Comparison of ENCODE assay signal across 8 mouse cellular contexts in genomic region chr19:5151331-5151730, GRCm38 (mm10). TPM values are rescaled to one million over a fixed set of nuclear protein-coding genes. Genes with fewer than 3 reads are reported as not detected.
A peak's percentile ranks its signal among the peaks of the same experiment; 100 is the strongest.
DNase-seq lines count a peak whose midpoint lies in the region; ATAC-seq and TF ChIP-seq lines count a peak whose summit lies in the region.

No protein-coding gene starts in this region.

- H3K4me1 ChIP-seq in hindbrain, embryonic 10.5 days (replicated peaks), result no peaks in the 10 kb centered on the region
- H3K4me1 ChIP-seq in hindbrain, embryonic 12.5 days, result no peaks in the 10 kb centered on the region
- H3K4me1 ChIP-seq in embryonic facial prominence, embryonic 10.5 days, result no peaks in the 10 kb centered on the region
- H3K4me1 ChIP-seq in midbrain, embryonic 11.5 days (ENCODE audit: control insufficient read depth, insufficient read depth, low read length), result no peaks in the 10 kb centered on the region
- H3K4me1 ChIP-seq in spleen, adult 2 months (ENCODE audit: control insufficient read depth, insufficient read depth, insufficient read length), result no peaks in the 10 kb centered on the region

- H3K4me3 ChIP-seq in hindbrain, embryonic 10.5 days, result no peak overlapping the region
- no peak overlapping the region for H3K4me3 ChIP-seq in hindbrain, embryonic 12.5 days
- no peak overlapping the region for H3K4me3 ChIP-seq in embryonic facial prominence, embryonic 10.5 days
- H3K4me3 ChIP-seq in midbrain, embryonic 11.5 days (ENCODE audit: low read depth, low read length), result no peak overlapping the region
- H3K4me3 ChIP-seq in spleen, adult 2 months (ENCODE audit: extremely low read depth, insufficient read depth, insufficient read length), result no peak overlapping the region

- no peak overlapping the region for H3K9ac ChIP-seq in hindbrain, embryonic 12.5 days
- no peak overlapping the region for H3K9ac ChIP-seq in midbrain, embryonic 11.5 days (ENCODE audit: low read length)

- no peak overlapping the region for H3K4me2 ChIP-seq in hindbrain, embryonic 12.5 days (replicated peaks)
- H3K4me2 ChIP-seq in midbrain, embryonic 11.5 days, result no peak overlapping the region

- peaks cover 53% of the 10 kb centered on the region for H3K36me3 ChIP-seq in hindbrain, embryonic 10.5 days
- H3K36me3 ChIP-seq in hindbrain, embryonic 12.5 days, result peaks cover 31% of the 10 kb centered on the region
- H3K36me3 ChIP-seq in embryonic facial prominence, embryonic 10.5 days (replicated peaks), result peaks cover 42% of the 10 kb centered on the region
- no peaks in the 10 kb centered on the region for H3K36me3 ChIP-seq in midbrain, embryonic 11.5 days (ENCODE audit: control insufficient read depth, insufficient read depth, low read length)
- H3K36me3 ChIP-seq in spleen, adult 2 months (ENCODE audit: control insufficient read depth, insufficient read depth, low read length), result peaks cover 23% of the 10 kb centered on the region

- no peaks in the 10 kb centered on the region for H3K27me3 ChIP-seq in hindbrain, embryonic 10.5 days (ENCODE audit: insufficient read depth, poor library complexity, severe bottlenecking)
- no peaks in the 10 kb centered on the region for H3K27me3 ChIP-seq in hindbrain, embryonic 12.5 days
- H3K27me3 ChIP-seq in embryonic facial prominence, embryonic 10.5 days (replicated peaks; ENCODE audit: low read depth, poor library complexity, severe bottlenecking), result no peaks in the 10 kb centered on the region
- no peaks in the 10 kb centered on the region for H3K27me3 ChIP-seq in midbrain, embryonic 11.5 days (ENCODE audit: control insufficient read depth, insufficient read depth, low read length)
- H3K27me3 ChIP-seq in spleen, adult 2 months (ENCODE audit: control insufficient read depth, insufficient read depth, low read length), result no peaks in the 10 kb centered on the region

- TF ChIP-seq CTCF in spleen, adult 2 months (IDR thresholded peaks at IDR 0.05; ENCODE audit: extremely low read depth, insufficient read depth, insufficient read length, insufficient replicate concordance), result peak; percentile 43; the same call in 1 of the 2 replicates

- no peaks in the 10 kb centered on the region for H3K9me3 ChIP-seq in hindbrain, embryonic 10.5 days
- no peaks in the 10 kb centered on the region for H3K9me3 ChIP-seq in hindbrain, embryonic 12.5 days (replicated peaks)
- no peaks in the 10 kb centered on the region for H3K9me3 ChIP-seq in embryonic facial prominence, embryonic 10.5 days
- no peaks in the 10 kb centered on the region for H3K9me3 ChIP-seq in midbrain, embryonic 11.5 days (ENCODE audit: control insufficient read depth, low read length)

- peak; percentile 57 for DNase-seq in hindbrain, embryonic 10.5 days (ENCODE audit: low spot score)
- peak; percentile 40 for DNase-seq in adrenal gland, postnatal 25 days
- DNase-seq in embryonic facial prominence, embryonic 10.5 days (ENCODE audit: low spot score), result peak; percentile 65
- peak; percentile 59 for DNase-seq in heart, postnatal 4 days
- DNase-seq in left cerebral cortex, adult 18-20 months (ENCODE audit: low spot score in 2 of 2), result peak; percentile 58 to 64
- peak; percentile 94 for DNase-seq in midbrain, embryonic 11.5 days (ENCODE audit: low spot score, missing footprints)
- DNase-seq in spleen, adult 2 months (ENCODE audit: low read depth in 1 of 2, low spot score in 2 of 2), result peak; percentile 32 to 52

- TF ChIP-seq POLR2A in spleen, adult 2 months (IDR thresholded peaks at IDR 0.05; ENCODE audit: low read depth, low read length), result no peak

- WGBS in hindbrain, embryonic 10.5 days, result 44% methylated on average over 3 of the region's 3 CpGs
- WGBS in hindbrain, embryonic 12.5 days, result 45% methylated on average over 3 of the region's 3 CpGs
- WGBS in embryonic facial prominence, embryonic 10.5 days, result 45% methylated on average over 3 of the region's 3 CpGs
- WGBS in midbrain, embryonic 11.5 days, result 42% methylated on average over 3 of the region's 3 CpGs
- 24% methylated on average over 3 of the region's 3 CpGs for WGBS in spleen, adult 2 months

- no peak for ATAC-seq in hindbrain, embryonic 12.5 days (ENCODE audit: low FRiP score)
- no peak for ATAC-seq in midbrain, embryonic 11.5 days (ENCODE audit: low FRiP score)

- no peak overlapping the region for H3K27ac ChIP-seq in hindbrain, embryonic 10.5 days
- no peak overlapping the region for H3K27ac ChIP-seq in hindbrain, embryonic 12.5 days
- no peak overlapping the region for H3K27ac ChIP-seq in embryonic facial prominence, embryonic 10.5 days (replicated peaks)
- H3K27ac ChIP-seq in midbrain, embryonic 11.5 days (ENCODE audit: low read depth, low read length), result no peak overlapping the region
- no peak overlapping the region for H3K27ac ChIP-seq in spleen, adult 2 months (ENCODE audit: insufficient read depth, low read length)

RNA-seq across cellular contexts. Expression of gene Klc2, which starts 33.0 kb away (rescaled TPM):
- 35.5 and 45.8 TPM in 2 replicates for polyA plus RNA-seq in hindbrain, embryonic 10.5 days (2016; fragmentation: Nextera tagmentation; extraction: Ambion mirVana)
- polyA plus RNA-seq in hindbrain, embryonic 12.5 days (2016; fragmentation: Nextera tagmentation; extraction: Ambion mirVana), result 56.1 and 67.3 TPM in 2 replicates
- 47.3 and 54.2 TPM in 2 replicates for total RNA-seq in adrenal gland, postnatal 25 days (2021)
- polyA plus RNA-seq in embryonic facial prominence, embryonic 10.5 days (2016; fragmentation: Nextera tagmentation; extraction: Ambion mirVana), result 30.0 and 31.2 TPM in 2 replicates
- total RNA-seq in heart, postnatal 4 days (2021), result 10 to 100 TPM; 43.7 to 43.8 TPM
- 100 to 1,000 TPM; 261 to 289 TPM for total RNA-seq in left cerebral cortex, adult 18-20 months (2021)
- 24.4 and 25.0 TPM in 2 replicates for polyA plus RNA-seq in midbrain, embryonic 11.5 days (2014; fragmentation: Nextera tagmentation; extraction: Ambion mirVana)
- 26.8 and 27.9 TPM in 2 replicates for polyA plus RNA-seq in spleen, adult 2 months (2012; rRNA removed)

RNA-seq across cellular contexts. Expression of gene Rab1b, which starts 44.5 kb away (rescaled TPM):
- 270 and 303 TPM in 2 replicates for polyA plus RNA-seq in hindbrain, embryonic 10.5 days (2016; fragmentation: Nextera tagmentation; extraction: Ambion mirVana)
- 239 and 242 TPM in 2 replicates for polyA plus RNA-seq in hindbrain, embryonic 12.5 days (2016; fragmentation: Nextera tagmentation; extraction: Ambion mirVana)
- total RNA-seq in adrenal gland, postnatal 25 days (2021), result 165 and 186 TPM in 2 replicates
- polyA plus RNA-seq in embryonic facial prominence, embryonic 10.5 days (2016; fragmentation: Nextera tagmentation; extraction: Ambion mirVana), result 266 and 270 TPM in 2 replicates
- 100 to 1,000 TPM; 188 to 191 TPM for total RNA-seq in heart, postnatal 4 days (2021)
- total RNA-seq in left cerebral cortex, adult 18-20 months (2021), result 100 to 1,000 TPM; 157 to 165 TPM
- 214 and 231 TPM in 2 replicates for polyA plus RNA-seq in midbrain, embryonic 11.5 days (2014; fragmentation: Nextera tagmentation; extraction: Ambion mirVana)
- polyA plus RNA-seq in spleen, adult 2 months (2012; rRNA removed), result 116 and 138 TPM in 2 replicates

RNA-seq across cellular contexts. Expression of gene Cnih2, which starts 53.0 kb away (rescaled TPM):
- polyA plus RNA-seq in hindbrain, embryonic 10.5 days (2016; fragmentation: Nextera tagmentation; extraction: Ambion mirVana), result 42.1 and 115 TPM in 2 replicates
- polyA plus RNA-seq in hindbrain, embryonic 12.5 days (2016; fragmentation: Nextera tagmentation; extraction: Ambion mirVana), result 213 and 216 TPM in 2 replicates
- 1.1 and 2.7 TPM in 2 replicates for total RNA-seq in adrenal gland, postnatal 25 days (2021)
- 28.4 and 31.7 TPM in 2 replicates for polyA plus RNA-seq in embryonic facial prominence, embryonic 10.5 days (2016; fragmentation: Nextera tagmentation; extraction: Ambion mirVana)
- 1 to 10 TPM; 1.8 to 2.1 TPM for total RNA-seq in heart, postnatal 4 days (2021)
- total RNA-seq in left cerebral cortex, adult 18-20 months (2021), result 100 to 1,000 TPM; 215 to 221 TPM
- 106 and 115 TPM in 2 replicates for polyA plus RNA-seq in midbrain, embryonic 11.5 days (2014; fragmentation: Nextera tagmentation; extraction: Ambion mirVana)
- 0.94 and 1.4 TPM in 2 replicates for polyA plus RNA-seq in spleen, adult 2 months (2012; rRNA removed)

Comparison
In these comparisons a context has a peak if more than half of its experiments do, and no peak if none do; other contexts are left out.
1. DNase-seq: peak in every context shown above with its lines; median percentile 94 in midbrain, embryonic 11.5 days; 65 in embryonic facial prominence, embryonic 10.5 days; 61 in left cerebral cortex, adult 18-20 months; 59 in heart, postnatal 4 days; 57 in hindbrain, embryonic 10.5 days; 42 in spleen, adult 2 months; 40 in adrenal gland, postnatal 25 days.
2. RNA of gene Cnih2, which starts 53.0 kb away (polyA plus RNA-seq): 213 to 216 TPM in hindbrain, embryonic 12.5 days, 106 to 115 TPM in midbrain, embryonic 11.5 days, 42.1 to 115 TPM in hindbrain, embryonic 10.5 days and 28.4 to 31.7 TPM in embryonic facial prominence, embryonic 10.5 days; 0.94 to 1.4 TPM in spleen, adult 2 months; every median in the first group is over 10 times any median in the second.